Mouse (Mus musculus): Measurements from ENCODE around the gene Zfp655.
"Not testable (repeated sequence)": the region's sequence is repeated elsewhere in the genome, so short reads cannot be mapped to it uniquely, and the experiment has no call there.

The Zfp655 gene

DNA sequence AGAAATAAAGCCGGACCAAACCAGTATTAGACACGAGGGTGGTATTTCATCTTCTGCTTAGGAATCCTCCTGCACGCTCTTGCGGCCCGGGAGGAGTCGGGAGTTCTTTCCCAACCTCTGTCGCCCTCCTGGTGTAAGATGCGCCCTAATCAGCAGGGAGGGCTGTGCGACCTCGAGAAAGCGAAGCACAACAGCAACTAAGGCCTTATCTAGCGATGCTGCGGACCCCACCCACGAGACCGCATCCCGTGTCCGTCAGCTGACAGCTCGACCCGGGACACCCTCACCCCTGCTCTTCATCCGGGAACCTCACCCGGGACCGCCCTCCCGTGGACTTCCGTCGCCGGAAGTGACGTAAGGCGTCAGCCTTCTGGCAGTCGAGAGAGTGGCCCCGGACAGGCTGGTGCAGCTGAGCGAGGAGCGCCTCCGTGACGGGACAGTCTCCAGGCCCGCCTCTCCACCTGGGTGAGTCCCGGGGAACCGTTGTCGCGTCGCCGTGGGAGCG, at the start of gene Zfp655:
TSS of gene Zfp655 (plus strand) at position 349 of the 505 bp plus-strand sequence.
- DNase-seq: peak; percentile 97

DNA sequence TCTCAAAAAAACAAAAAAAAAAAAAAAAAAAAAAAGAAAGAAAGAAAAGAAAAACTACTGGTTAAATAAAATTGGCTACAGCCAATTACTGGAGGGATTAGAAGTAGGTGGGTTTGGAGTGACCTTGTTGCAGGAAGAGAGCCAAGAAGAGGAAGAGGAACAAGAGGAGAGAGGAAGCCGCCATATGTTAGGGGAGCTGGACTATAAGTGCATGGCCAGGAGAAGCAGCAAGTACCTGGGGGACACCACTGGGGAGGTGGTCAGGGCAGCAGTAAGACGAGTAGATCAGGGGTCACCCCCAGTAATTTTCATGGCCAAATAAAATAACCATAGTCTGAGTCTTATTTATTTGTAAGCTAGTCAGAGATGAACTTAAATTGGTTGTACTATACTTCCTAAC, 46.3 kb upstream of the Zfp655 start:
- no peak for DNase-seq

DNA sequence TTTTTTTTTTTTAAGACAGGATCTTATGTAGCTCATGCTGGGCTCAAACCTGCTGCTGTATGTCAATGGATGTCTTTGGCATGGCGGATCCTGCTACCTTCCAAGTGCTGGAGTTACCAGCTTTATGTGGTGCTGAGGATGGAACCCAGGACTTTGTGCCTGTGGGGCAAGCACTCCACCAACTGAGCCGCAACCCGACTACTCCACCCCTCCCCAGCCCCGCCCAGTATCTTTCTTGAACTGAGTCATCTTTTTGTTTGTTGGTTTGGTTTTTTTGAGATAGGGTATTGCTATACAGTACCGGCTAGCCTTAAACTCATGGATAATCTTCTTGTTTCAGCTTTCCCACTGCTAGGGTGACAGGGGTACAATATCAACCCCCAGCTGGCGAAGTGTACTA, 42.1 kb upstream of the Zfp655 start:
- no peak for DNase-seq

DNA sequence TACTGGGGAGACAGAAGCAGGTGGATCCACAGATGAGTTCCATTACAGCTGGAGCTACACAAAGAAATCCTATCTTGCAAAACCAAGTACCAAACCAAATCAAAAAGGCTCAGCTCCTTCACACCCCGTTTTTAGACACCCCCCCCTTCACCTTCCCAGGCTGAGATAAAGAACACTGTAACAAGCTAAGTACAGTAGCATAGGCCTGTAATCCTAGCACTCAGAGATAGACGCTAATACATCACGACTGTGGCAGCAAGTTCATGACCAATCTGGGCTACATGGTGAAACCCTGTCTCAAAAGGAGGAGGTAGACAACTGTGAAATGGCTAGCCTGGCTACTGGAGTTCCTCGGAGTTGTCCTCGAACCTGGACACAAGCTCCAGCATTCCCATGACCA, 41.1 kb upstream of the Zfp655 start:
- no peak for DNase-seq

DNA sequence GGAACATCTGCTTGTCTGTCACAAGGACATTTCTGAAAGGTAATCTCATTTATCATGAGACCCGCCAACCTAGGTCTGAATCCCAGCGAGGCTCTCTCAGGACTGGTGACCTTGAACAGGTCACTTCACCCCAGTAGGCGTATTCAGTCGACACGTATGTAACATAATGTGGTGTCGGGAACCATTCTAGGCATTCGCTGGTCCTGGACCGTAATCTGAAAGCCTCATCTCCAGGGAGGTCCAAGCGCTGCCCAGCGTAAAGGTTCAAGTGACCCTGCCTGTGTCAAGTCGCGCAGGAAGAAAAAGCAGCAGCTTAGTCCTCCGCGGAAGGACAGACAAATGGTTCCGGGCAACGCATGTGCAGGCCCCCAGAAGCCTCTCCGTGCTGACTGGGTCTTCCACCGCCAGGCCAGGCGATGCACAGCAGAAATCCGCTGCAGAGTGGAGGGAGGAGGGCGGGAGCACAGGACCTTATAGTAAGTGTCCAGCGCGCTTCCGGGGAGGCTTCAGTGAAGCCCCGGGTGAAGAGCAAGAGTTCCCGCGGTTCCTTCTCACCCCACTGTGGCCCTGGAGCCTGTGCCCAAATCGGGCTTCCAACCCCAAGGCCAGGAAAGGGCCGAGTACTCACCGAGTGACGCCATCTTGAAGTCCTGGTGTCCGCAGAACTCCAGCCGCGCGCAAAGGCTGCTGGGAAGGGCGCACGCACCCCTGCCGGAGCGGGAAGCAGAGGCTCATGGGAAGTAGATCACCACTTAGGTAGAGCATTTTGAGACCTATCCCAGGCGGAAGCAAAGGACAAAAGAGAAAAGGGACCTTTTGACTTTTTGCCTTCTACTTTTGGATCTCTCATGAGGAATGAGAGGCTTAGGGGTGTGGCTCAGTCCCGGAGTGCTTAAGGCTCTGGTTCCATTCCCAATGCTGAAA, 40.4 kb upstream of the Zfp655 start:
- DNase-seq: peak; percentile 88

DNA sequence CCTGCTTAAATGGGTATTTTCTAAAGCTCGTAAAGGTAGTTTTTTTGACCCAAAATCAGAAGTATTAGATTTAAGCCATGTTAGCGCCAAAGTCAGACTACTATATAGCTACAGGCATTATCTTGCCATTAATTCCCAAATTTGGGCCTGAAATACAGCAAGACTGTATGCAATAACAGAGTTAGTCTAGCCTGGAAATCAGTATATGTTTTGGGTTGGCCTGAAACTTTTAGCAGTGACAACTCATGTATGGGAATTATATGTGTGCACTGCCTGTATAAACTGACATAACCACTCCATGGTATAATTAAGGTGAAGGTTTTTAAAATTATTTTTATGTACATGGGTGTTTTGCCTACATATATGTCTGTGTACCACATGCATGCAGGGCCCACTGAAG, 39.6 kb upstream of the Zfp655 start, which contains the start of gene Atp5j2:
TSS of gene Atp5j2 (minus strand) at position 101 of the 400 bp plus-strand sequence.
- DNase-seq: no peak

DNA sequence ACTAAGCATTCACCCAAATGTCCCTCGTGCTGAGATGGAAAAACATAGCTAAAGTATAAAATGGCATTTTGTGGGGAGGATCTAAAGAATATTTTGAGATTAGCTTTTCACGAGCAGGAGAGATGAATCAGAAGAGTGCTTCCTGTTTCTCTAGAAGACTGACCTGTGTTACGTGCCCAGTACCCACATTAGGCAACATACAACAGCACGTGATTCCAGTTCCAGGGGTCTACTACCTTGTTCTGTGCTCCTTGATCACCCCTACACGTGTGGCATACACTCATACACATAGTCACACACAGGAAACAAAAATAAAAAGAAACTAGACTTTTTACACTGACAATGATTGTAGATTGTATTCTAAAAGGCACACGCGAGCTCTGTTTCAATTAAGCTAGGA, 31.1 kb upstream of the Zfp655 start:
- DNase-seq: no peak

DNA sequence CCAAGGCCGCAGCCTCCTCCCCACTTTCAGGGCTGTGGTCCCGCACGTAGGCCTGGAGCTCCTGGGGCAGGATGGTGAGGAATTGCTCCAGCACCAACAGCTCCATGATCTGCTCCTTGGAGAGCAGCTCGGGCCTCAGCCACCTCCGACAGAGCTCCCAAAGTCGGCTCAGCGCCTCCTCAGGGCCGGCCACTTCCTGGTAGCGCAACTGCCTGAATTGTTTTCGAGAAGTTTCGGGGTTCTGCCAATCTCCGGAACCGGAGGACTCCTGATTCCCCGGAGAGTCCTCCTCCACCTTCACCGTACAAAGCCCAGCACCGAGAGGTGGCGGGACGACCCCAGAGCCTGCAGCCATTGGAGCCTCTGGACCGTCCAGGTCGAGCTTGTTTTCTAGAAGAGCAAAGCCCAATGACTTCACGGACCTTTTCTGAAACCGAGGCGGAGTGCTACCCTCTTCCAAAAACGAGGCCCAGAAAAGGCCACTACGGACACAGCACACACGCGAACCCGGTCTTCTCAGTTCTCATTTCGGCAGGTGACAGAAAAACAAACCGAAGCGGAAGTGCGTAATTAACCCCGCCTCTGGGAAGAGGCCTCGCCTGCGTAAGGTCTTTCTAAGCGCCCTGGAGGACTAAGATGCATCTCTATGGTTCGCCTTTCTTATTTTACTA, 30.1 kb upstream of the Zfp655 start, which contains the start of gene Zkscan14:
TSS of gene Zkscan14 (minus strand) at position 548 of the 671 bp plus-strand sequence.
- DNase-seq: peak; percentile 79

DNA sequence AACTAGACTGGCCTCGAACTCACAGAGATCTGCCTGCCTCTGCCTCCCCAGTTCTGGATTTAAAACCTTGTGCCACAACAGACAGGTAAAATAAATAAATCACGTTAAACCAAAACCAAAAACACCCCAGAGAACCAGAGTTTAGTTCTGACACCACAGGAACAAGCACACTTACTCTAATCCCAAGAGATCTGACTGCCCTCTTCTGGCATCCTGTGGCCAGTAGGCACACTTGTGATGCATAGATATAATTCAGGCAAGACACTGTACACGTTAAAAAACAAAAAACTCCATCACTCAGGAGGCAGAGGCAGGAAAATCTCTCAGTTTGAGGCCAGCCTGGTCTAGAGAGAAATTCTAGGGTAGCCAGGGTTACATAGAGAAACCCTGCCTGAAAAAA, 29.1 kb upstream of the Zfp655 start:
- DNase-seq: no peak

DNA sequence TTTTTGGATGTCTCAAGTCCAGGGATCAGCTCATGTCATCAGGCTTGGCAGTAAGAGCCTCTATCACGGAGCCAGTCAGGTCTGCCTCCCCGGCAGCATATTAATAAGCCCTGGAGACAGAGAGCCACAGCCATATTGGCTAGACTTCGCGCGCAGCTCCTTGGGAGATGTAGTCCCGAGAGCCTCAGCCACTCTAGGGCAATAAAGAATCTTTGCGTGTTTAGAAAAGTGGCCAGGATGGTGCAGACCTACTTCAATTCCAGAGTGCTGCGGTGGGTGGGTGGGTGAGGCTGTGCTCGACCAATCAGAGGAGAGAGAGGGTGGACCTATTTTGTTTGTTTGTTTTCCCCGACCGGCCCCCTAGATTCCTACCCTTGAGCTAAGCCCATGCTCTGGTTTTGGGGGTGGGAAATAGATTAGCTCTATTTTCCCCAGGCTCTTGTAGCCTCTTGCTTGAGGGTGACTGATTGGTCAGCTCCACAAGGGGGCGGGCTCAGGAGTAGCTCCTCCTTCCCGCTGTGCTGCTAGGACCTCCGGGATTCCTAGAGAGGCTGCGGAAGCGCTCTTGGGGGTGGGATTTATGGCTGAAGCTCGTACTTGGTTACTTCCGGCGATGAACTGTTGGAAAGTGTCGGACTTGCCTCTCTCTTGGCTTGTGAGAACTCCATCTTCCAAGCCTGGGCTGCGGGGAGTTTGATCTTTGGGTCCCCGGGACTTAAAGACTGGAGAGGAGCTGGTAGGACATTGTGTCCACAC, 27.4 kb upstream of the Zfp655 start, which contains the start of gene Zkscan5:
TSS of gene Zkscan5 (plus strand) at position 627 of the 756 bp plus-strand sequence.
- peak; percentile 98 for DNase-seq

DNA sequence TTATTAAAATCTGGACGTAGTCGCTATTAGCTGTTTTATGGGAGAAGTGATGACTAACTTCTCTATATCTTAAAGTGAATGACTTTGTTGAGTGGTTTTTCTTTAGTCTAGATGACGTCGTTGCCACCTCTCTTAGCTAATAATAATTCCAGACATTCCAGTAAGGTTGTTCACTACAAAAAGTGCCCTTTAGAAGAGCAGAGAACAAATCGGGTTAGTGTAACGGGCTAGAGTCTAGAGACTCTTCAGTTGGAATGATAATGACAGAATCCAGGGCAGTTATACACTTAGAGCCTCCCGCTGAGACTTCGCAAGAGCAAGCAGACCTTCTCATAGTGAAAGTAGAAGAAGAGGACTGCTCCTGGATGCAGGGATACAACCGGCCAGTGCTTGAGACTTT, 26.5 kb upstream of the Zfp655 start:
- no peak for DNase-seq

DNA sequence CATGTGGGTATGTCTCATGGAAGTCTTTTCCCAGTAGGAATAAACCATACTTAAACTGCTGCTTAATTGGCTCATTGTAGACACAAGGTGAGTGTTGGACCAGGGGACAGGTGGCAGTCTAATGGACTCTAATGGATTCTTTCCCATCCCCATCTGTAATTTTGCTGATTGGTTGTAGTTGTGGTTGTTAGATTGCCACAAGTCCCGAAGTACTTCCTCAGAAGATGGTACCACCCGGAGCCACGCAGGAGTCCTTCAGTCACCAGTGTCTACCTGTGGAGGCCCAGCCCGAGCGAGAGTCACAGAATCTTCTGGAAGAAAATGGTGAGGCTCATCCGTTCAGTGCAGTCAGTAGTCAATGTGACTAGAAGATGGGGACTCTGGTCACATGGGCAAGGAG, 24.1 kb upstream of the Zfp655 start:
- DNase-seq: no peak

DNA sequence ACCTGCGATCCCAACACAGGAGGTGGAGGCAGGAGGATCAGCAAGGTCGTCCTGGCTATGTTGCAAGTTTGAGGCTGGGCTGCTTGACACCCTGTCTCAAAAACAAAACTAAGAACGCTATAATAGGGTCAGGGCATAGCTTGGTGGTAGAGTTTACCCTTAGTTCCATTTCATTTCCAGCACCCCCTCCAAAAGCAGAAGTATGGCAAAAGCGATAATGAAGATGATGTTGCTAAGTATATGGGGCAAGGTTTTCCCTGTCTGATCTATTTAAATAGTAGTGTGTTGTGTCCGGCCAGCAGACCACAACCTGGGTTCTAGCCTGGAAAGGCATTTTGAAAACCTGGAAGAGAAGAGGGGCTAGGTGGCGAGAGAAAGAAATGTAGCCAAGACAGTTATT, 23.6 kb upstream of the Zfp655 start:
- DNase-seq: no peak

DNA sequence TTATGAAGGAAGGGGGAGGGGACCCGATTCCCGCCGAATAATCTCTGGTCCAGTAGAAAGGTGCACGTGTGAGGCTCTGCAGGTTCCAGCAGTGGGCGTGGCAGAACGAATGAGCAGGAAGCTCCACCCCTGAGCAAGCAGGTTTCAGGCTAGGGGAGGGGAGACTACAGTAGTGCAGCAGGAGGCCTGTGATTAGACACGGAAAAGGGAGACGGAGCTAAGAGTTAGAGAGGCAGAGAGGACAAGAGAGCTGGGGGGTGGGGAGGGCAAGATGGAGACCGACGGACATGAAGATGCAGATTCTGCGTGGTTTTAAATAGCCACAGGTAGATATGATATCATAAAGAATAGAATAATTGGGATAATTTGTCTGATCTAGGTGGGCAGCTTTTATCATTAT, 23.1 kb upstream of the Zfp655 start:
- DNase-seq: not testable (repeated sequence)

DNA sequence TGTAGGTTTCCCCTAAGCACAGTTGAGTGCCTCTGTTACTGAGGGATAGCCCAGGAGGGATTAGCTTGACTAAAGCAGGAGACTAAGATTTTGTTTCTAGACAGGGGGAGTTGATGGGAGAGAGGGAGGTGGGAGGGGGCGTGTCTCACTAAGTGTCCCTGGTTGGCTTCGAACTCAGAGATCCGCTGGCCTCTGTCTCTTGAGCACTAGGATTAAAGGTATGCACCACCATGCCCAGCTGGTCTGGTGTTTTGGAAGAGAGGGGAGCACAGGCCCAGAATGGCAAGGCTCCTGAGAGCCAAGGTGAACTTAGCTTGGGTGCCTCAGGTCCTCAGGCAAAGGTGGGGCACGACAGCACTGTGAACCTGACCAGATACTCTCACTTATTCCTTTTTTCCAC, 20.2 kb upstream of the Zfp655 start:
- no peak for DNase-seq

DNA sequence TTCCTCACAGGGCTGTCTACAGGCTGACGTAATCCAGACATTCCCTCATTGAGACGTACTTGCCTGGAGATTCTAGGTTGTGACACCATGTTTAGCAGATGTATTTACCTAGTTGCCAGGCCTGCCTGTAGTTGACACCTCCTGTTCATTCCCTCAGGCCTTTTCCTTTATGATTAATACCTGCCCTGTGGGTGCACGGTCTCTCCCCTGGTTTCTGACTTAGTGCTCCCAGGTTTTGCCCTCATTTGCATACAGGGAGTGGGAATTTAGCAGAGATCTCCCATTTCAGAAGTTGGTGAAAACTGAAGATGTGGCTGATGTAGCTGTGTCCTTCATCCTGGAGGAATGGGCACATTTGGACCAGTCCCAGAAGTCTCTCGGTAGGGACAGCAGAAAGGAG, 19.3 kb upstream of the Zfp655 start:
- DNase-seq: no peak

DNA sequence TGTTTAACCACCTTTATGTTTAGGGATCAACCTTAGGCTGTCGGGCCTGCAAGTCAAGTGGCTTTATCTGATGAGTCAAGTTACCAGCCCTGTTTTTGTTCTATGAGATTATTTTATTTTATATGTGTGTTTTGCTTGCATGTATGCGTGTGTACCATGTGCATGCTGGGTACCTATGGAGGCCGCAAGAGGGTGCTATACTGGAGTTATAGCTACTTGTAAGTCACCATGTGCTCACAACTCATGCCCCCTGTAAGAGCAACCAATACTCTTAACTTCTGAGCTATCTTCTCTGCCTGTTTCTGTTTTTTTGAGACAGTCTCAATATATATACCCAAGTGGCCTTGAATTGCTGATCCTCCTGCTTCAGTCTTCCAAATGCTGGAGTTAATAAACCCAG, 18.0 kb upstream of the Zfp655 start:
- DNase-seq: no peak

DNA sequence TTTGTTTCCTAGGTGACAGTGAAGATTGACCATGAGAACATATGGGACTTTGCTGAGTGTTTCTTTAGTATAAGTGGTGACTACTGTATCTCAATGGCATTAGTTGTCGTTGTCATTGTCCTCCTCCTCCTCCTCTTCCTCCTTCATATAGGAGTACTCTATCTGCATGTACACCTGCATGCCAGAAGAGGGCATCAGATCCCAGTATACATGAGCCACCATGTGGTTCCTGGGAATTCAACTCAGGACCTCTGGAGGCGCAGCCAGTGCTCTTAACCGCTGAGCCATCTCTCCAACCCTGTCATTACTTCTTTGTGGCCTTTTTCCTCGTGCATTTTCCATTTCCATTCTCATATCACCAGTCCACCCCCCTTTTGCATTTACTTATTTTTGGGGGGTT, 16.8 kb upstream of the Zfp655 start:
- DNase-seq: no peak

DNA sequence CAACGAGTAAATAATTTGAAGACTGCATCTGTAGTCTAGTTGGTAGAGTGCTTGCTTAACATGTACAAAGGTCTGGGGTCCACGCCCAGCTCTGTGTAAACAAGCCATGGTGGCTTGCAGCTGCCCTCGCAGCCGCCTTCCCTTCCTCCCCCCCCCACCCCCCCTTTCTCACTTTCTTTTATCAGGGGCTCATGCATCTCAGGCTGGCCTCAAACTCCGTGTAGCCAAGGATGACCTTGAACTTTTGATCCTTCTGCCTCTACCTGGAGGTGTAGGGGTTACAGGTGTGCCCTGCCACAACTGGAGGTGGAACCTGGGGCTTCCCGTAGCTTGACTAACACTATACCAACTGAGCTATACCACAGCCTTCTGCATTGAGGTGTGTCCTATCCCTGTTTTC, 13.8 kb upstream of the Zfp655 start:
- no peak for DNase-seq

DNA sequence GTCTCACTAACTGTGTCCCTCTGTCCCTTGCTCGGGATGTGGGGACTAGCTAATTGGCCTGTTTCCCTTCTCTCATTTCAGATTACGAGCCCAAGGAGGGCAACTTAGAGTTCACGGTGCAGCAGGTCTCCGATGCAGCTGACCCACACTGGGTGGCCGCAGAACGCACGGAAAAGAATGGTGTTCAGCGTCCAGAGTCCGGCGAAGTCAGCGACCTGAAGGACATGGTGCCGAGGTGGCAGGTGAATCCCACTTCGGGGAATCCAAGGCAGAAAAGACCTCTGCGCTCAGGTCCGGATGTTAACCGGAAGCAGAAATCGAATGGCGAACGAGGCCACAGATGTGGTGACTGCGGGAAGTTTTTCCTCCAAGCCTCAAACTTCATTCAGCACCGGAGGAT, 13.3 kb upstream of the Zfp655 start:
- DNase-seq: no peak

DNA sequence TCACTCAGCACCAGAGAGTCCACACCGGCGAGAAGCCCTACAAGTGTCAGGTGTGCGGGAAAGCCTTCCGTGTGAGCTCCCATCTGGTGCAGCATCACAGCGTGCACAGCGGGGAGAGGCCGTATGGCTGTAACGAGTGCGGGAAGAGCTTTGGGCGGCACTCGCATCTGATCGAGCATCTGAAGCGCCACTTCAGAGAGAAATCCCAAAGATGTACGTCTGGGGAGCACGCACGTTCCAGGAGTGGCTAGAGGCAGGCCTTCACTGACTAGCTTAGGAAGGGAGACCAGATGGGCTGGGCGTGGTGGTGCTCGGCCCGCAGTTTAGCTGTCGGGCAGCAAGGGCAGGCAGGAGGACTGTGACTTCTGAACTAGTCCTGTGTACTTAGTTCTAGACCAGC, 12.8 kb upstream of the Zfp655 start:
- DNase-seq: no peak

DNA sequence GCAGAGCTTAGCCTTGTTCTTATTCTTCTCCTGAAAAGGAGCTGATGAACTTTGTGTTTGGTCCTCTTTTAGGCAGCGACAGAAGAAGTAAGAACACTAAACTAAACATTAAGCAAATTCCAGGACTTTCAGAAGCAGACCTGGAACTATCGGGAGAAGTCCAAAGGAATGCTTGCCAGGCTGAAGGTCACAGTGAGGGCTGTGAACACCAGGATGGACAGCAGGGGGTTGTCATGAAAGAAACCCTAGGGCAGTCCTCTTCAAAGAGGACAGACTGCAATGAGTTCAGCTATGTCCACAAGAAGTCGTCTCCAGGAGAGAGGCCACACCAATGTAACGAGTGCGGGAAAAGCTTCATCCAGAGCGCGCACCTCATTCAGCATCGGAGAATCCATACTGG, 11.5 kb upstream of the Zfp655 start:
- DNase-seq: no peak

DNA sequence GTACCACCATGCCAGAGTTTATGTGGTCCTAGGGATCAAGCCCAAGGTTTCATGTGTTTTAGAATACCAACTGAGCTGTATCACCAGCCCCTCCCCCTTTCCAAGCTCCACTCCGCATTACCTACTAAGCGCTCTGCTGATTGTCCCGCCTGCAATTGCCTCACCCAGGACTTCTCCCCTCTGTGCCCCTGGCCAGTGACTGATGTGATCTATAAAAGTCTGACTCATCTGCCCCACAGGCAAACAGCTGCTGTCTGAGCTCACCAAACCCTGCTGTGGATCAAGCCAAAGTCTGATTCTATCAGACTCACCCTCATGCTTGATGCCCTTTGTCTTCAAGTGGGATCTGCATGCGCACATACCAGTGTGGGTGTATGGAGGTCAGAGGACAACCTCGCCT, 8.7 kb upstream of the Zfp655 start:
- no peak for DNase-seq
